Mouse (Mus musculus): ENCODE measurements around the gene Gm42742. TPM values are rescaled to one million over a fixed set of nuclear protein-coding genes. Genes with fewer than 3 reads are reported as not detected.

Gene Gm42742
- polyA plus RNA-seq, 1 experiment from 2014 or later: 53.4 TPM

DNA sequence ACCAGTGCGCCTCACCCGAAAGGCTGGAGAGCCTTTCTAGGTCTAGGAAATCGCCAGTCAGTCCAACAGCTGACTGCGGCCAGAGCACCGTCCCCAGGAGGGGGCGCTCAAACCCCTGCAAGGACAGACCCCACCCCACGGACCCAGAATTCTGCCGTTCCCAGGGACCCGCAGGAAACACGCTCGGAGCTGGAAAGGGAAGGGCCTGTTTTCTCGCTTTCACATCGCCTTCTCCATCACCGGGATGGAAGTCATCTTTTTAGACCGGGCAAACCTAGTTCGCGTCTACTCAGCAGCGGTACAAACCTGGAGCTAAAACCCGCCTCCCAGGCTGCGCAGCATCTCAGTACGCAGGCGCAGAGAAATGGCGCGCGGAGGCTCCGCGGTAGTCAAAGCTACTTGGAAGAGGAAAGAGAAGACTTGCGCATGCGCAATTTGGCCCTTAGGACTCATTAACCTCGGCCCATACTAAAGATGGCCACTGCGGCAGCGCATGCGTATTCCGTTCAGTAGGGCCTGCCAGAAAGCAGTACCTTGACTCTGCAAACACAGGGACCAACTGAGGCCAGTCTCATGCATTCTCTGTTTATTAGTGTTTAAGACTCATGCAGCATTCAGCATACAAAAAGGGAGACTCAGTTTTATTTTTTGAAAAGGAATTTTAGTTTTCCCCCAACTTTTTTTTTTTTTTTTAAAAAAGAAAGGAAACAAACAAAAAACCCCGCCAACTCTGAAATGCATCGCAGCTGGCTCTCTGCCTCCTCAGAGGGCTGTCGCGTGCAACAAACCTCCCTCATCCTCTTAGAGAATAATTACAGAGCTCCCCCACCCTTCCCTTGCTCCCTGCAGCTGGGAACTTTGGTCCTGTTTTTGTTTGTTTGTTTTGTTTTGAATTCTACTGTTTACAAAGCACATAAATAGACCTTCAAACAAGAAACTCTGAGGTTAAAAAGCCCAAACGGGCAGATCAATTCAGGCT lies 3.6 kb downstream of the Gm42742 start, which contains the start of gene Pagr1a:
Gene Pagr1a, minus strand, starts transcription at position 382 of the 979 bp plus-strand sequence.
- Histone ChIP-seq H3K27me3 (ENCODE audit: control insufficient read depth, insufficient read depth, low read length) (no peaks in the 10 kb centered on the region), H3K9ac (replicated peaks; ENCODE audit: low read length) (peak within 1 kb of the TSS; percentile 80), H3K4me1 (ENCODE audit: control insufficient read depth, insufficient read depth, low read length) (peaks cover 40% of the 10 kb centered on the region), H3K4me3 (replicated peaks; ENCODE audit: low read depth, low read length) (peak within 1 kb of the TSS; percentile 51), H3K27ac (replicated peaks; ENCODE audit: low read depth, low read length) (peak within 1 kb of the TSS; percentile 90), H3K9me3 (ENCODE audit: control insufficient read depth, low read length) (no peaks in the 10 kb centered on the region), H3K36me3 (ENCODE audit: control insufficient read depth, insufficient read depth, low read length) (peaks cover 35% of the 10 kb centered on the region), H3K4me2 (ENCODE audit: low read length) (peak within 1 kb of the TSS; percentile 85)
- ATAC-seq (ENCODE audit: low FRiP score, low TSS enrichment) (peak; percentile 82), DNase-seq (peak; percentile 100)
- 4% methylated on average over 39 of the region's 39 CpGs for WGBS

DNA sequence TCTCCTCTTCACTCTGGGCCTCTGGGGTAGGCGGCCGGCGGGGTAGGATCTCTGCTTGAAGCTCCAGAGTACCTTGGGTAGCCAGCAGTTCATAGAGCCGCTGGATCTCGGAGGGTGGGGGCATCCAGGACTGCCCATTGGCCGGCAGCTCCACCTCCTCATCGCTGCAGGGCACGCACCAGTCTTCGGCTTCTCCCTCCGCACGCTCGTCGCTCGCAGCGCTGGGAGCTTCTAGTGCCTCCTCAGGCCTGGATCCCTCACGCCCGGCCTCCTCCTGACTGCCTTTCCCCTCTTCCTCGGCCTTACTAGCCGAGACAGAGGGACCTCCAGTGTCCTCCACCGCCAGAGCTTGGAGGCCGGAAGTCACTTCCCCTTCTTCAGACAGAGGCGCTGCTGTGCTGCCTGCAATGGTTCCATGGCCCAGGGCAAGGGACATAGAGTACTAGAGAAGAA lies 4.4 kb downstream of the Gm42742 start:
- under 1% methylated on average over 22 of the region's 22 CpGs for WGBS
- no peak for DNase-seq
- peaks cover 37% of the 10 kb centered on the region for H3K4me1 ChIP-seq (ENCODE audit: control insufficient read depth, insufficient read depth, low read length)

DNA sequence TGATC lies 4.6 kb downstream of the Gm42742 start, which contains the start of gene Pagr1b:
Gene Pagr1b, minus strand, starts transcription at position 4 of the 5 bp plus-strand sequence.
- no peak for ATAC-seq (ENCODE audit: low FRiP score, low TSS enrichment)

More for the DNA sequence above, 4.4 kb downstream of the Gm42742 start:
- Histone ChIP-seq H3K36me3 (ENCODE audit: control insufficient read depth, insufficient read depth, low read length) (peaks cover 27% of the 10 kb centered on the region), H3K9me3 (ENCODE audit: control insufficient read depth, low read length) (no peaks in the 10 kb centered on the region), H3K9ac (replicated peaks; ENCODE audit: low read length) (peak overlapping the region; percentile 74), H3K27me3 (ENCODE audit: control insufficient read depth, insufficient read depth, low read length) (no peaks in the 10 kb centered on the region), H3K4me3 (replicated peaks; ENCODE audit: low read depth, low read length) (peak overlapping the region; percentile 51), H3K4me2 (ENCODE audit: low read length) (peak overlapping the region; percentile 85), H3K27ac (replicated peaks; ENCODE audit: low read depth, low read length) (peak overlapping the region; percentile 90)
- peak; percentile 29 for ATAC-seq (ENCODE audit: low FRiP score, low TSS enrichment)

DNA sequence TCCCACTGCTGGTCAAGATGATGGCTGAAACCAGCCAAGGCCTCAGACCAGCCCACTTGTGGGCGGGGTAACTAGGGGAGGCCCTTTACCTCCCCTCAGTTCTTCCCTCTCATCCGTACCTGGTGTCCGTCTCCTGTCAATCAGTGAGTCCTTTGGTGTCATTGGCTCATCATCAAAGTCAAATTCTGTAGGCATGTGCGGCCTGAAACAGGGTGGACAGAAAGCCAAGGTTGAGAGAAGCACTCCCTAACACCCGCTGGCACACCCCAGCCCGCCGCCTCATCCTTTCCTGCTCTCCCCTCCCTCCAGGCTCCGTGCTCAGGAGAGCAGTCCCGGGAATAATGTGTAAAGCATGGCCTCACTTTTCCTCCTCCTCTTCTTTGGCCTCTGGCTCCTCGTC lies 4.8 kb downstream of the Gm42742 start:
- DNase-seq (peak; percentile 36), ATAC-seq (ENCODE audit: low FRiP score, low TSS enrichment) (peak; percentile 15; the same call in 1 of the 2 replicates)
- peak overlapping the region; percentile 85 for H3K4me2 ChIP-seq (ENCODE audit: low read length)
- no peaks in the 10 kb centered on the region for H3K27me3 ChIP-seq (ENCODE audit: control insufficient read depth, insufficient read depth, low read length)
- H3K4me3 ChIP-seq (replicated peaks; ENCODE audit: low read depth, low read length): peak overlapping the region; percentile 51
- peak overlapping the region; percentile 74 for H3K9ac ChIP-seq (replicated peaks; ENCODE audit: low read length)
- peaks cover 27% of the 10 kb centered on the region for H3K36me3 ChIP-seq (ENCODE audit: control insufficient read depth, insufficient read depth, low read length)
- H3K27ac ChIP-seq (replicated peaks; ENCODE audit: low read depth, low read length): peak overlapping the region; percentile 90
- H3K4me1 ChIP-seq (ENCODE audit: control insufficient read depth, insufficient read depth, low read length): peaks cover 33% of the 10 kb centered on the region
- H3K9me3 ChIP-seq (ENCODE audit: control insufficient read depth, low read length): no peaks in the 10 kb centered on the region
- 2% methylated on average over 10 of the region's 10 CpGs for WGBS

More for the DNA sequence above, 4.6 kb downstream of the Gm42742 start, which contains the start of gene Pagr1b:
- no peaks in the 10 kb centered on the region for H3K9me3 ChIP-seq (ENCODE audit: control insufficient read depth, low read length)
- H3K36me3 ChIP-seq (ENCODE audit: control insufficient read depth, insufficient read depth, low read length): peaks cover 27% of the 10 kb centered on the region
- H3K27ac ChIP-seq (replicated peaks; ENCODE audit: low read depth, low read length): peak within 1 kb of the TSS; percentile 90
- H3K27me3 ChIP-seq (ENCODE audit: control insufficient read depth, insufficient read depth, low read length): no peaks in the 10 kb centered on the region
- peaks cover 35% of the 10 kb centered on the region for H3K4me1 ChIP-seq (ENCODE audit: control insufficient read depth, insufficient read depth, low read length)
- no peak for DNase-seq
- H3K4me2 ChIP-seq (ENCODE audit: low read length): peak within 1 kb of the TSS; percentile 85
- peak within 1 kb of the TSS; percentile 51 for H3K4me3 ChIP-seq (replicated peaks; ENCODE audit: low read depth, low read length)
- peak within 1 kb of the TSS; percentile 74 for H3K9ac ChIP-seq (replicated peaks; ENCODE audit: low read length)

DNA sequence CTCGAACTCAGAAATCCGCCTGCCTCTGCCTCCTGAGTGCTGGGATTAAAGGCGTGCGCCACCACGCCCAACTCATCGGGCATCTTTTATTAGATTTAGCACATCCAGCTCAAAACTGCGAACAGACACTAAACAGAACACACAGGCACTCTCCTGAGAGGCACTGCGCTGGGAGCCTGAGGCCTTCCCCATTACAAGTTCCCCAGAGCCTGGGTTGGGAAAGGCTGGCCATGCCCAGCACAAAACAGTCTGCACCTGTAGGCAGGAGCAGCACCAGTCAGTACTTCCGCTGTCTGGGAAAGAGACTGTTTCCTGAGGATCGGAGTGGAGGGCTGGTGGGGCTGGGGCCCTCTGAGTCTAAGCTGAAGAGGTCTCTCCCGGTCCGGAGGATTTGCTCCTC lies 5.9 kb downstream of the Gm42742 start:
- Histone ChIP-seq H3K9ac (replicated peaks; ENCODE audit: low read length) (no peak overlapping the region; the same call in 1 of the 2 replicates), H3K4me1 (ENCODE audit: control insufficient read depth, insufficient read depth, low read length) (peaks cover 26% of the 10 kb centered on the region), H3K9me3 (ENCODE audit: control insufficient read depth, low read length) (no peaks in the 10 kb centered on the region), H3K4me3 (replicated peaks; ENCODE audit: low read depth, low read length) (no peak overlapping the region), H3K36me3 (ENCODE audit: control insufficient read depth, insufficient read depth, low read length) (peaks cover 27% of the 10 kb centered on the region), H3K27ac (replicated peaks; ENCODE audit: low read depth, low read length) (no peak overlapping the region), H3K4me2 (ENCODE audit: low read length) (no peak overlapping the region), H3K27me3 (ENCODE audit: control insufficient read depth, insufficient read depth, low read length) (no peaks in the 10 kb centered on the region)
- 97% methylated on average over 12 of the region's 12 CpGs for WGBS
- DNase-seq (no peak), ATAC-seq (ENCODE audit: low FRiP score, low TSS enrichment) (no peak)

DNA sequence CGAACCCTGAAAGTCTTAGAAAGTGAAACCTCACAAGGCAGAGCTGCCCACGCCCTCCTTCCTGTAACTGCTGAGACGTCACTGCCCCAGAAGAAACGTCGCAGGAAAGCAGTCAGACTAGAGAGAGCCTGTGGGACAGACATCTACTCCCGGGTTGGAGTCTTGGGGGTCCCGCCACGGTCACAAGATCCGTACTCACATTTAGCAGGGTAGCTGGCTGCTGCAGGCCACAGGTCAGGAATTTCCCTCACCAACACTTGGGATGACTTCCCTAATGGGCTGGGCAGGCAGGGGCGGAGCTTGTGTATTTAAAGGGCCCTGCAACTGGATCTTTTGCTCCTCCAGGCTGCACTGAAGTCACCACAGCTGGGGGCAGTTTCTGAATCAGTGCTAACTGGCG lies 6.6 kb downstream of the Gm42742 start, which contains the start of gene Mvp:
Gene Mvp, minus strand, starts transcription at position 302 of the 400 bp plus-strand sequence.
- WGBS: 84% methylated on average over 11 of the region's 11 CpGs
- Histone ChIP-seq H3K4me1 (ENCODE audit: control insufficient read depth, insufficient read depth, low read length) (peaks cover 21% of the 10 kb centered on the region), H3K27me3 (ENCODE audit: control insufficient read depth, insufficient read depth, low read length) (no peaks in the 10 kb centered on the region), H3K27ac (replicated peaks; ENCODE audit: low read depth, low read length) (no peak within 1 kb of the TSS; the same call in 1 of the 2 replicates), H3K4me2 (ENCODE audit: low read length) (peak within 1 kb of the TSS; percentile 85), H3K9ac (replicated peaks; ENCODE audit: low read length) (no peak within 1 kb of the TSS; the same call in 1 of the 2 replicates), H3K4me3 (replicated peaks; ENCODE audit: low read depth, low read length) (peak within 1 kb of the TSS; percentile 51), H3K36me3 (ENCODE audit: control insufficient read depth, insufficient read depth, low read length) (peaks cover 27% of the 10 kb centered on the region), H3K9me3 (ENCODE audit: control insufficient read depth, low read length) (no peaks in the 10 kb centered on the region)
- ATAC-seq (ENCODE audit: low FRiP score, low TSS enrichment) (no peak), DNase-seq (no peak)

DNA sequence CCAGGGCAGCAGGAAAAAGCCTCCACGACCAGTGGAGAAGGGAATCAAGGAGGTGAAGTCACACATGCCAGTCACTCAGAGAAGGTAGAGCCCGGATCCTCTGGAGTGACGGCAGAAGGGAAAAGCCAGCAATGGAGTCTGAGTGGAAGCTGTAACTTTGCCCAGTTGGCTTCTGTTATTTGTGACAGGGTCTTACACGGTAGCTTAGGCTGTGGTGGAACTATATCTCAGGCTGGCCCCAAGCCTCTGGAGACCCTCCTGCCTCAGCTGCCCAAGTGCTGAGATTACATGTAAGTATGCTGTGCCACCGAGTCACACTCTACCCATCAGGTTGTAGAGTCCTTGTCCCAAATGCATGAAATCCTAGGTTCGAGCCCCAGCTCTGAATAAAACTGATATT lies 7.5 kb downstream of the Gm42742 start:
- peaks cover 27% of the 10 kb centered on the region for H3K36me3 ChIP-seq (ENCODE audit: control insufficient read depth, insufficient read depth, low read length)
- H3K9ac ChIP-seq (replicated peaks; ENCODE audit: low read length): no peak overlapping the region
- H3K4me1 ChIP-seq (ENCODE audit: control insufficient read depth, insufficient read depth, low read length): peaks cover 15% of the 10 kb centered on the region
- H3K4me2 ChIP-seq (ENCODE audit: low read length): no peak overlapping the region
- no peaks in the 10 kb centered on the region for H3K9me3 ChIP-seq (ENCODE audit: control insufficient read depth, low read length)
- WGBS: 94% methylated on average over 6 of the region's 6 CpGs
- ATAC-seq (ENCODE audit: low FRiP score, low TSS enrichment): no peak
- no peaks in the 10 kb centered on the region for H3K27me3 ChIP-seq (ENCODE audit: control insufficient read depth, insufficient read depth, low read length)
- H3K27ac ChIP-seq (replicated peaks; ENCODE audit: low read depth, low read length): no peak overlapping the region
- DNase-seq: no peak
- no peak overlapping the region for H3K4me3 ChIP-seq (replicated peaks; ENCODE audit: low read depth, low read length)

DNA sequence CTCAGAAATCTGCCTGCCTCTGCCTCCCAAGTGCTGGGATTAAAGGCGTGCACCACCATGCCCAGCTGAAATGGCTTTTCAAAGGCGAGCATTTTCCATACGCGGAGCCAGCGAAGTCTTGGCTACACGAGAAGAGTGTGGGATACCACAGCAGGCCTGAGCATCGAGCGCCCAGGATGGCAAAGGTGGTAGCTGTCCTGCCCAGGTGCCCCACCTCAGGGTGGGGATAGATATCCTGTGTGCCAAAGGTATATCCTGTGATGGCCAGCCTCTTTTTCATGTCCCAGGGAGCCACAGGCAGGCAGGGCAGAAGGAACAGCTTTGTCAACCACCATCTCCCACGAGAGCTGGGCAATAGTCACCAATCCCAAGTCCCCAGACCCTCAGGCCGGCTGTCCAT lies 8.1 kb downstream of the Gm42742 start:
- WGBS: 93% methylated on average over 10 of the region's 10 CpGs
- no peaks in the 10 kb centered on the region for H3K9me3 ChIP-seq (ENCODE audit: control insufficient read depth, low read length)
- peaks cover 14% of the 10 kb centered on the region for H3K4me1 ChIP-seq (ENCODE audit: control insufficient read depth, insufficient read depth, low read length)
- no peak overlapping the region for H3K4me2 ChIP-seq (ENCODE audit: low read length)
- no peak overlapping the region for H3K9ac ChIP-seq (replicated peaks; ENCODE audit: low read length)
- H3K27me3 ChIP-seq (ENCODE audit: control insufficient read depth, insufficient read depth, low read length): no peaks in the 10 kb centered on the region
- H3K4me3 ChIP-seq (replicated peaks; ENCODE audit: low read depth, low read length): no peak overlapping the region
- H3K36me3 ChIP-seq (ENCODE audit: control insufficient read depth, insufficient read depth, low read length): peaks cover 27% of the 10 kb centered on the region
- no peak overlapping the region for H3K27ac ChIP-seq (replicated peaks; ENCODE audit: low read depth, low read length)
- ATAC-seq (ENCODE audit: low FRiP score, low TSS enrichment) (no peak), DNase-seq (no peak)

DNA sequence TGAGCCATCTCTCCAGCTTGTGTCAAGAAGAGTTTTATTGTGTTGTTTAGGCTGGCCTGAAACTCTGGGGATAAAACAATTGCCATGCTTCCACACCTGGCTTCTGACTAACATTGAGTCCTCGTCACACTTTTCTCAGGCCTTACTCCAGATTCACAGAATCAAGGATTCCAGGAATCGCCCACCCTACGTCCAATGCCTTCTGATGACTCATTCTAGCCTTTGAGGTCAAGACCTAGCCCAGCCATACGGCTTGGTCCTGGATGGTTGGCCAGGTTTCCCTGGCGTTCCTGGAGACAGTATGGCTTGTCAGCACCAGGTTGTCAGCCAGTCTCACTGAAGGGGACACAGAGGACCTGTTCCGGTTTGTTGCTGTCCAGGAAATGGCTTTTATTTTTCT lies 8.5 kb downstream of the Gm42742 start:
- WGBS: 92% methylated on average over 6 of the region's 6 CpGs
- H3K4me3 ChIP-seq (replicated peaks; ENCODE audit: low read depth, low read length): no peak overlapping the region
- H3K36me3 ChIP-seq (ENCODE audit: control insufficient read depth, insufficient read depth, low read length): peaks cover 27% of the 10 kb centered on the region
- DNase-seq (no peak), ATAC-seq (ENCODE audit: low FRiP score, low TSS enrichment) (no peak)
- H3K27ac ChIP-seq (replicated peaks; ENCODE audit: low read depth, low read length): no peak overlapping the region
- no peaks in the 10 kb centered on the region for H3K9me3 ChIP-seq (ENCODE audit: control insufficient read depth, low read length)
- H3K4me2 ChIP-seq (ENCODE audit: low read length): no peak overlapping the region
- H3K9ac ChIP-seq (replicated peaks; ENCODE audit: low read length): no peak overlapping the region
- H3K4me1 ChIP-seq (ENCODE audit: control insufficient read depth, insufficient read depth, low read length): peaks cover 10% of the 10 kb centered on the region
- H3K27me3 ChIP-seq (ENCODE audit: control insufficient read depth, insufficient read depth, low read length): no peaks in the 10 kb centered on the region
